Comparison of ENCODE assay signal across 10 mouse cellular contexts in genomic region chr5:114604781-114605290, GRCm38 (mm10). TPM values are rescaled to one million over a fixed set of nuclear protein-coding genes. Genes with fewer than 3 reads are reported as not detected.
DNase-seq lines count a peak whose midpoint lies in the region; ATAC-seq and TF ChIP-seq lines count a peak whose summit lies in the region.
"Had no signal": no experiment of that assay in that cellular context is flagged by ENCODE, and none has a peak within 500 bp of the region (broad histone marks: within the 10 kb centered on the region; RNA-seq: fewer than 3 reads in every experiment).

No protein-coding gene starts in this region.

- no peak for TF ChIP-seq EP300 in ES-Bruce4 (IDR thresholded peaks at IDR 0.05; ENCODE audit: insufficient read depth, low read depth, low read length)

- 20% methylated on average over 11 of the region's 11 CpGs for WGBS in kidney, adult 2 months
- WGBS in forebrain, embryonic 10.5 days = 30% methylated on average over 11 of the region's 11 CpGs

- TF ChIP-seq CTCF in kidney, adult 2 months (conservative IDR thresholded peaks at IDR 0.05; ENCODE audit: insufficient read depth, insufficient read length, low read depth, low read length) = peak; percentile 56
- TF ChIP-seq CTCF in ES-Bruce4 (IDR thresholded peaks at IDR 0.05; ENCODE audit: low read depth, low read length) = peak; percentile 75

- peak; percentile 42; the same call in 1 of the 2 replicates for ATAC-seq in megakaryocyte progenitor cell, adult 5-6 weeks (replicated peaks; ENCODE audit: poor library complexity)
- ATAC-seq: Patski had no signal

- no peaks in the 10 kb centered on the region for H3K27me3 ChIP-seq in kidney, adult 2 months (replicated peaks; ENCODE audit: control insufficient read depth, insufficient read depth, low read length)
- no peaks in the 10 kb centered on the region for H3K27me3 ChIP-seq in ES-Bruce4 (ENCODE audit: control insufficient read depth, insufficient read depth, low read length, poor library complexity, severe bottlenecking)
- H3K27me3 ChIP-seq in forebrain, embryonic 10.5 days (ENCODE audit: poor library complexity, severe bottlenecking) = peaks cover 22% of the 10 kb centered on the region
- H3K27me3 ChIP-seq: Patski had no signal

- H3K27ac ChIP-seq in kidney, adult 2 months (ENCODE audit: insufficient read depth, low read depth, low read length) = no peak overlapping the region
- no peak overlapping the region for H3K27ac ChIP-seq in ES-Bruce4 (ENCODE audit: insufficient read depth, low read length)
- H3K27ac ChIP-seq in forebrain, embryonic 10.5 days = peak overlapping the region; percentile 62

- H3K9me3 ChIP-seq in ES-Bruce4 (replicated peaks; ENCODE audit: control insufficient read depth, insufficient read depth, low read length, poor library complexity, severe bottlenecking) = no peaks in the 10 kb centered on the region
- H3K9me3 ChIP-seq in forebrain, embryonic 10.5 days = no peaks in the 10 kb centered on the region
- H3K9me3 ChIP-seq: megakaryocyte, embryonic 14.5 days had no signal

- TF ChIP-seq POLR2A in kidney, adult 2 months (IDR thresholded peaks at IDR 0.05; ENCODE audit: low read depth, low read length) = no peak
- TF ChIP-seq POLR2A in ES-Bruce4 (IDR thresholded peaks at IDR 0.05; ENCODE audit: insufficient read depth, low read length) = no peak

- H3K4me3 ChIP-seq in kidney, adult 2 months (ENCODE audit: insufficient read depth, low read depth, low read length) = no peak overlapping the region
- no peak overlapping the region for H3K4me3 ChIP-seq in ES-Bruce4 (ENCODE audit: low read depth, low read length)
- H3K4me3 ChIP-seq in forebrain, embryonic 10.5 days = 0 out of 2 replicates have a peak overlapping the region, but pooled peaks have one; percentile 1
- H3K4me3 ChIP-seq: megakaryocyte, embryonic 14.5 days had no signal

- no peak overlapping the region for H3K9ac ChIP-seq in ES-Bruce4 (ENCODE audit: low read depth, poor library complexity, severe bottlenecking)

- H3K36me3 ChIP-seq in kidney, adult 2 months (ENCODE audit: control insufficient read depth, insufficient read depth, low read length) = no peaks in the 10 kb centered on the region
- H3K36me3 ChIP-seq in ES-Bruce4 (ENCODE audit: control insufficient read depth, insufficient read depth, low read length, poor library complexity, severe bottlenecking) = no peaks in the 10 kb centered on the region
- no peaks in the 10 kb centered on the region for H3K36me3 ChIP-seq in forebrain, embryonic 10.5 days (replicated peaks)

- DNase-seq in kidney, adult 2 months = no peak
- no peak for DNase-seq in kidney, postnatal 10 days
- peak; percentile 47 for DNase-seq in forebrain, embryonic 10.5 days (ENCODE audit: extremely low spot score, low spot score)
- no peak for DNase-seq in ovary, postnatal 36 days (ENCODE audit: low spot score)
- no peak for DNase-seq in spleen, adult 18-20 months
- DNase-seq in frontal cortex, postnatal 10 days (ENCODE audit: low spot score in 2 of 2) = no peak

- peaks cover 7% of the 10 kb centered on the region; the same call in 1 of the 2 replicates for H3K4me1 ChIP-seq in kidney, adult 2 months (ENCODE audit: control insufficient read depth, insufficient read depth, low read length)
- H3K4me1 ChIP-seq in ES-Bruce4 (ENCODE audit: control insufficient read depth, insufficient read depth, low read length) = no peaks in the 10 kb centered on the region
- H3K4me1 ChIP-seq in forebrain, embryonic 10.5 days = peaks cover 72% of the 10 kb centered on the region

RNA-seq across cellular contexts. Expression of gene Fam222a, which starts 37.0 kb away (rescaled TPM):
- 4.9 and 5.5 TPM in 2 replicates for polyA plus RNA-seq in kidney, adult 2 months (2012; rRNA removed)
- 3.4 and 5.3 TPM in 2 replicates for polyA plus RNA-seq in ES-Bruce4 (2011; ENCODE audit: insufficient read depth, insufficient read length, low read depth, missing spikeins)
- polyA plus RNA-seq in forebrain, embryonic 10.5 days (2016; fragmentation: Nextera tagmentation; extraction: Ambion mirVana) = 3.9 and 4.1 TPM in 2 replicates
- 0.47 and 0.88 TPM in 2 replicates for total RNA-seq in megakaryocyte progenitor cell, adult 5-6 weeks (2015)
- total RNA-seq in megakaryocyte progenitor cell, adult 5-6 weeks (2017) = 0.04 TPM in 1 of 2 replicates, not detected in the other

RNA-seq across cellular contexts. Expression of gene Trpv4, which starts 53.4 kb away (rescaled TPM):
- 127 and 164 TPM in 2 replicates for polyA plus RNA-seq in kidney, adult 2 months (2012; rRNA removed)
- 3.9 and 4.2 TPM in 2 replicates for polyA plus RNA-seq in ES-Bruce4 (2011; ENCODE audit: insufficient read depth, insufficient read length, low read depth, missing spikeins)
- polyA plus RNA-seq in forebrain, embryonic 10.5 days (2016; fragmentation: Nextera tagmentation; extraction: Ambion mirVana) = 0.17 and 0.31 TPM in 2 replicates
- total RNA-seq in megakaryocyte progenitor cell, adult 5-6 weeks (2015) = 0.15 and 0.25 TPM in 2 replicates
- 0.17 TPM in 1 of 2 replicates, not detected in the other for total RNA-seq in megakaryocyte progenitor cell, adult 5-6 weeks (2017)

Comparison
In these comparisons a context has a peak if more than half of its experiments do, and no peak if none do; other contexts are left out.
1. RNA of gene Trpv4, which starts 53.4 kb away (polyA plus RNA-seq): 127 to 164 TPM in kidney, adult 2 months; 3.9 to 4.2 TPM in ES-Bruce4 and 0.17 to 0.31 TPM in forebrain, embryonic 10.5 days; every median in the first group is over 10 times any median in the second.